Mouse (Mus musculus) heart, postnatal 0 days (tissue): ENCODE measurements around the gene Cnot10. TPM values are rescaled to one million over a fixed set of nuclear protein-coding genes. Genes with fewer than 3 reads are reported as not detected.

Experiments
- ATAC-seq: fragments of 200-750 bp; cut with Nextera tagmentation; 2 replicates; pipeline ENCODE4 v1.8.0; 2017; ENCODE audit warnings: low read depth, moderate number of reproducible peaks, moderate library complexity; ENCODE audit not compliant: insufficient read depth
- DNase-seq: peaks from one replicate; pipeline ENCODE4 v3.0.0-alpha.2; 2016; ENCODE audit warnings: low spot score
- H3K27ac ChIP-seq: fragments of 300-500 bp; sonication (generic); 2 replicates; pipeline ENCODE4 v1.5.1; 2014; ENCODE audit warnings: low read depth, mild to moderate bottlenecking
- H3K27me3 ChIP-seq: fragments of 300-500 bp; sonication (generic); 2 replicates; pipeline ENCODE4 v1.6.1; 2014; ENCODE audit warnings: low read length, mixed read lengths; ENCODE audit not compliant: control insufficient read depth, insufficient read depth
- H3K36me3 ChIP-seq: fragments of 300-500 bp; sonication (generic); replicated peaks from 2 replicates; pipeline ENCODE4 v1.6.1; 2014; ENCODE audit warnings: low read length, mixed read lengths; ENCODE audit not compliant: control insufficient read depth, insufficient read depth
- H3K4me1 ChIP-seq: fragments of 300-500 bp; sonication (generic); 2 replicates; pipeline ENCODE4 v1.6.1; 2014; ENCODE audit warnings: antibody characterized with exemption; ENCODE audit not compliant: control insufficient read depth, insufficient read depth
- H3K4me2 ChIP-seq: fragments of 300-500 bp; sonication (generic); 2 replicates; pipeline ENCODE4 v1.6.1; 2014; ENCODE audit warnings: low read depth, mild to moderate bottlenecking, low read length, moderate library complexity
- H3K4me3 ChIP-seq: fragments of 300-500 bp; sonication (generic); 2 replicates; pipeline ENCODE4 v1.5.1; 2014; ENCODE audit warnings: low read depth, low read length
- H3K9ac ChIP-seq: fragments of 300-500 bp; sonication (generic); replicated peaks from 2 replicates; pipeline ENCODE4 v1.6.1; 2014; ENCODE audit warnings: low read depth, low read length, mixed read lengths
- H3K9me3 ChIP-seq: fragments of 300-500 bp; sonication (generic); replicated peaks from 2 replicates; pipeline ENCODE4 v1.6.1; 2016; ENCODE audit warnings: low read length; ENCODE audit not compliant: control insufficient read depth
- CTCF ChIP-seq: IDR thresholded peaks from 2 replicates; pipeline ENCODE4 v1.5.1; 2016; ENCODE audit warnings: antibody characterized with exemption, control low read depth, low read depth
- EP300 ChIP-seq: IDR thresholded peaks from 2 replicates; pipeline ENCODE4 v1.6.1; 2016; ENCODE audit warnings: antibody characterized with exemption, low read depth
- WGBS: fragments of 180-500 bp; shearing (Covaris S2); extraction: QIAGEN DNeasy Blood & Tissue Kit; methylation state at CpG from one replicate; pipeline ENCODE4 v1.1.7; 2014; 5-methylcytosine and 5-hydroxymethylcytosine counted together
- polyA plus RNA-seq: library from polyadenylated mRNA; unstranded; fragments of >200 nt; fragmentation: Nextera tagmentation; extraction: Ambion mirVana; gene quantifications from 2 replicates; pipeline ENCODE4 v1.2.1, GENCODE M21; 2015
- total RNA-seq: library from RNA; depleted of rRNA; stranded (reverse); fragments of >200 nt; gene quantifications from 2 replicates; pipeline ENCODE4 v1.2.3, GENCODE M21; 2014; ENCODE audit warnings: low replicate concordance

The Cnot10 gene
- total and polyA plus RNA-seq, 2 experiments from 2014 or later: 19.7 to 25.7 TPM

DNA sequence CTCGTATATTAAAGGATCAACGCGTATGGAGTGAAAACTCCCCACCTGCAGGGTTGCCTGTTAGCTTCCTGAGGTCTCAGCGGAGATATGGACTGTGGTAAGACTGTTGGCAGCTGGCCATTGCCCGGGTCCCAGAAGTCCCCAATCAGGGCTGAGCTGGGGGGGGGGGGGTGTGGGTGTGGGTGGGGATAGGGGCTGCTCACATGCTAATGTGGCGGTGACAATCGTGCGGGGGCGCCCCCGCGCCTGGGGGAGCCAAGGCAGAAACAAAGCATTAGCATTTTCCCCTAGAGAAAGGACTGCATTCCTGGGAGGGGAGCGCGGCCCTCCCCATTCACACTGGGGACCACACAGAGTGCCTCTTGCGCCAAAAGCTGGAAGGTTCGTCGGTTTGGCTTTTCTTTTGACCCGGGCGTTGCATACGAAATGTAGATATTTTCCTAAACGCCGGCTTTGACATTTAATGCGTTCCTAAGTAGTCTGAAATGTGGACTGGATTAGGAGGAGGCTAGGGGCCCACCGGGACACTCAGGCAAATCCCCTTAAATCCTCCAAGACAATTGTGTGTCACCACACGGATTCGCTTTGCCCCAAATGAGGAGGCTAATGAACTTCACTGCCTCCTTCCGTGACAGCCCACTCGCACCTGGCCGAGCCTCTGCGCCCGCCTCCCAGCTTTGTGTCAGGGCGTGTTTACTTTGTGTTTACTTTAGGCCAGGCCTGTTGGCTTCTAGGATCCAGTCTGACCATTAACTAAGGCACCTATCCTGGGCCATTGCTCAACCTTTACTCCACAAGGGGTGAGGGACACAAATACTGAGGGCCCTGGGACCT is 55.6 kb downstream of the Cnot10 start:
- 17% methylated on average over 29 of the region's 31 CpGs for WGBS
- Histone ChIP-seq H3K9me3 (no peaks in the 10 kb centered on the region), H3K36me3 (peaks cover 18% of the 10 kb centered on the region), H3K9ac (peak overlapping the region; percentile 21; the same call in 1 of the 2 replicates), H3K27me3 (no peaks in the 10 kb centered on the region), H3K4me3 (peak overlapping the region; percentile 47), H3K4me1 (no peaks in the 10 kb centered on the region), H3K27ac (no peak overlapping the region), H3K4me2 (peak overlapping the region; percentile 78)
- no peak for TF ChIP-seq EP300
- TF ChIP-seq CTCF: no peak
- DNase-seq (no peak), ATAC-seq (peak; percentile 12; the same call in 1 of the 2 replicates)

DNA sequence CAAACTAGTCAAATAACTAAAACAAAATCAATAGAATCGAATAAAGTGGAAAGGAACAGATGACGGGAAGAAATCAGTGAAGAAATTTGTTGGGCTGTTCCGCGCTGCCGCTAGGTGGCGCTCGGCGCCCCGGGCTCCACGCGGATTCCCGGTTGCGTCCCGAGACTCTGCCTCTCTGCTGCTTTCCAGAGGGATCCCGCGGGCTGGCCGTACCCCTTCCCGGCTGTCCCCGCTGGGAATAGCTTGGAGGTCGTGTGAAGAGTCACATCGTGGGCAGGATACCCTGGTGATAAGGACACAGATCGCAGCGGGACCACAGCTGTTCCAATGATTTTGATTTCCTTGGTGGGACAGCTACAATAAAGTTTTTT is 56.2 kb downstream of the Cnot10 start:
- peak overlapping the region; percentile 47 for H3K4me3 ChIP-seq
- H3K27ac ChIP-seq: no peak overlapping the region
- H3K27me3 ChIP-seq: no peaks in the 10 kb centered on the region
- H3K4me2 ChIP-seq: peak overlapping the region; percentile 78
- under 1% methylated on average over 23 of the region's 23 CpGs for WGBS
- no peaks in the 10 kb centered on the region for H3K9me3 ChIP-seq
- H3K36me3 ChIP-seq: peaks cover 13% of the 10 kb centered on the region
- peak overlapping the region; percentile 21; the same call in 1 of the 2 replicates for H3K9ac ChIP-seq
- no peak for TF ChIP-seq EP300
- TF ChIP-seq CTCF: peak; percentile 79
- no peaks in the 10 kb centered on the region for H3K4me1 ChIP-seq
- DNase-seq (peak; percentile 69), ATAC-seq (peak; percentile 50; the same call in 1 of the 2 replicates)

DNA sequence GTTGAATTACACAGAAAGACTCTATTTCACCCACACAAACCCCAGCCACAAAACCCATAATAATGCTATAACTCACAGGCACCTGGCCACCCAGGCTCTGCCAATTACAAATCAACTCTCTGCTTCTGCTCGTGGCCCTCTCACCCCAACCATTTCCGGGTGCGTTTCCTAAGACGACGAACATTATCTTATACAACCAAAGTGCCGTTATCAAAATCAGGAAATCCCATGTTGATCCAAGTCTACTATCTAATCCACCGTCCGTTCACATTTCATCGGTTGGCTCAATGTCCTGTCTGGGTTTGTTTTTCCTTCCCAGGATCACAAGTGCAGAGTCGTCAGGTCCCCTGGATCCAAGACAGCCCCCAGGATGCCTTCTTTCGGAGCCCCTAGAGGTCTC is 61.3 kb downstream of the Cnot10 start:
- Histone ChIP-seq H3K9me3 (no peaks in the 10 kb centered on the region), H3K27me3 (no peaks in the 10 kb centered on the region), H3K27ac (no peak overlapping the region), H3K4me3 (no peak overlapping the region), H3K9ac (no peak overlapping the region), H3K4me2 (no peak overlapping the region), H3K4me1 (no peaks in the 10 kb centered on the region), H3K36me3 (no peaks in the 10 kb centered on the region)
- TF ChIP-seq CTCF (no peak), EP300 (no peak)
- ATAC-seq: no peak
- DNase-seq: no peak
- 24% methylated on average over 11 of the region's 11 CpGs for WGBS

DNA sequence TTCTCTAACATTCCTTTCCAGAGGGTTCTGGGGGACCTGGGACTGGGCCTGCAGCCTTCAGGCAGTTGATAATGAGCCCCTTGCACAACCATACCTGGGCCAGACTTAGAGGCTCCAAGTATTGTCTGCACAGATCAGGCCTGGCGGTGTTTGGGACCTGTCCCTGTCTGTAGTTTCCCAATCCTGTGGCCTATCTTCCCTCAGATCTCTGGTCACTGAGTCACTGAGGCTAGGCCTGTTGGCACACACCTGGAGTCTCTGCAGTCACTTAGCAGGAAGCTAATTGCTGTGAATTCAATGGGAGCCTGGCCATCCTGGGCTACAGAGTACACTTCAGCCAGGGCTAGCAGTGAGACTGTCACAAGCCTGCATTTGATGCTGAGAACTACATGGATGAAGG is 64.0 kb downstream of the Cnot10 start:
- no peaks in the 10 kb centered on the region for H3K9me3 ChIP-seq
- H3K27me3 ChIP-seq: no peaks in the 10 kb centered on the region
- no peaks in the 10 kb centered on the region for H3K36me3 ChIP-seq
- no peak overlapping the region for H3K4me2 ChIP-seq
- DNase-seq (no peak), ATAC-seq (no peak)
- H3K9ac ChIP-seq: no peak overlapping the region
- H3K4me3 ChIP-seq: no peak overlapping the region
- no peaks in the 10 kb centered on the region for H3K4me1 ChIP-seq
- TF ChIP-seq CTCF (no peak), EP300 (no peak)
- no peak overlapping the region for H3K27ac ChIP-seq
- 85% methylated on average over 1 of the region's 1 CpGs for WGBS

DNA sequence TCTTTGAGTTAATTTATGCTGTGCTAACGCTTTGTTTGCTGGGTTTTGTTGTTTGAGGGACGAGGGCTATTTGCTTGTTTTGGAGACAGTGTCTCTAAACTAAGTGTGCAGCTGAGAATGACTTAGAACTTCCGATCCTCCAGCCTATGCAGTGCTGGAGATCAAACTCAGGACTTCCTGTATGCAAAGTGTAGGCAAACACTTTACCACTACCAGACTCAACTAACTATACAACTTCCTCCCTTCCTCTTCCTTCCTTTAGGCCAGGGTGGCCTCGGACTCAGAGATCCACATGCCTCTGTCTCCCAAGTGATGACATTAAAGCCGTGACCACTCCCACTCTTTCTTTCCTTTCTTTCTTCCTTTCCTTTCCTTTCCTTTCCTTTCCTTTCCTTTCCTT is 66.5 kb downstream of the Cnot10 start:
- WGBS: 54% methylated on average over 5 of the region's 5 CpGs
- Histone ChIP-seq H3K36me3 (no peaks in the 10 kb centered on the region), H3K27me3 (peaks cover 4% of the 10 kb centered on the region; the same call in 1 of the 2 replicates), H3K4me1 (no peaks in the 10 kb centered on the region), H3K4me3 (no peak overlapping the region), H3K27ac (no peak overlapping the region), H3K9ac (no peak overlapping the region), H3K4me2 (no peak overlapping the region), H3K9me3 (no peaks in the 10 kb centered on the region)
- TF ChIP-seq EP300 (no peak), CTCF (no peak)
- ATAC-seq (no peak), DNase-seq (no peak)
